Mouse (Mus musculus): ENCODE measurements around the gene Olfr1056. TPM values are rescaled to one million over a fixed set of nuclear protein-coding genes. Genes with fewer than 3 reads are reported as not detected.

The Olfr1056 gene
- polyA plus RNA-seq, 1 experiment from 2014 or later = not detected

Other genes starting within 250 kb of the Olfr1056 start
- gene Olfr1039, start 226.5 kb downstream of the Olfr1056 start, polyA plus RNA-seq (2014; fragmentation: Nextera tagmentation; extraction: Ambion mirVana) = not detected in 2 replicates
- gene Olfr1040, start 215.7 kb downstream of the Olfr1056 start, polyA plus RNA-seq (2014; fragmentation: Nextera tagmentation; extraction: Ambion mirVana) = not detected in 2 replicates
- gene Olfr1042, start 200.6 kb downstream of the Olfr1056 start, polyA plus RNA-seq (2014; fragmentation: Nextera tagmentation; extraction: Ambion mirVana) = not detected in 2 replicates
- gene Olfr1043, start 194.9 kb downstream of the Olfr1056 start, polyA plus RNA-seq (2014; fragmentation: Nextera tagmentation; extraction: Ambion mirVana) = not detected in 2 replicates
- not detected in 2 replicates for gene Olfr1044, start 184.6 kb downstream of the Olfr1056 start, polyA plus RNA-seq (2014; fragmentation: Nextera tagmentation; extraction: Ambion mirVana)
- gene Olfr52, start 176.8 kb downstream of the Olfr1056 start, polyA plus RNA-seq (2014; fragmentation: Nextera tagmentation; extraction: Ambion mirVana) = not detected in 2 replicates
- gene Olfr1045, start 159.5 kb downstream of the Olfr1056 start, polyA plus RNA-seq (2014; fragmentation: Nextera tagmentation; extraction: Ambion mirVana) = not detected in 2 replicates
- gene Olfr1046, start 143.2 kb downstream of the Olfr1056 start, polyA plus RNA-seq (2014; fragmentation: Nextera tagmentation; extraction: Ambion mirVana) = not detected in 2 replicates
- gene Olfr1047, start 131.1 kb downstream of the Olfr1056 start, polyA plus RNA-seq (2014; fragmentation: Nextera tagmentation; extraction: Ambion mirVana) = not detected in 2 replicates
- not detected in 2 replicates for gene Olfr1048, start 122.2 kb downstream of the Olfr1056 start, polyA plus RNA-seq (2014; fragmentation: Nextera tagmentation; extraction: Ambion mirVana)
- not detected in 2 replicates for gene Olfr1049, start 104.1 kb downstream of the Olfr1056 start, polyA plus RNA-seq (2014; fragmentation: Nextera tagmentation; extraction: Ambion mirVana)
- not detected in 2 replicates for gene Olfr1051, start 83.4 kb downstream of the Olfr1056 start, polyA plus RNA-seq (2014; fragmentation: Nextera tagmentation; extraction: Ambion mirVana)
- not detected in 2 replicates for gene Olfr1052, start 70.0 kb downstream of the Olfr1056 start, polyA plus RNA-seq (2014; fragmentation: Nextera tagmentation; extraction: Ambion mirVana)
- not detected in 2 replicates for gene Olfr1053, start 47.2 kb downstream of the Olfr1056 start, polyA plus RNA-seq (2014; fragmentation: Nextera tagmentation; extraction: Ambion mirVana)
- gene Olfr1054, start 27.0 kb downstream of the Olfr1056 start, polyA plus RNA-seq (2014; fragmentation: Nextera tagmentation; extraction: Ambion mirVana) = not detected in 2 replicates
- gene Olfr1055, start 12.2 kb downstream of the Olfr1056 start, polyA plus RNA-seq (2014; fragmentation: Nextera tagmentation; extraction: Ambion mirVana) = not detected in 2 replicates
- gene Olfr1057, start 15.9 kb upstream of the Olfr1056 start, polyA plus RNA-seq (2014; fragmentation: Nextera tagmentation; extraction: Ambion mirVana) = not detected in 2 replicates
- not detected in 2 replicates for gene Olfr1058, start 26.1 kb upstream of the Olfr1056 start, polyA plus RNA-seq (2014; fragmentation: Nextera tagmentation; extraction: Ambion mirVana)
- gene Olfr1061, start 51.6 kb upstream of the Olfr1056 start, polyA plus RNA-seq (2014; fragmentation: Nextera tagmentation; extraction: Ambion mirVana) = not detected in 2 replicates
- gene Olfr1062, start 64.3 kb upstream of the Olfr1056 start, polyA plus RNA-seq (2014; fragmentation: Nextera tagmentation; extraction: Ambion mirVana) = not detected in 2 replicates
- gene Olfr1065, start 88.1 kb upstream of the Olfr1056 start, polyA plus RNA-seq (2014; fragmentation: Nextera tagmentation; extraction: Ambion mirVana) = not detected in 2 replicates
- not detected in 2 replicates for gene Olfr1066, start 93.8 kb upstream of the Olfr1056 start, polyA plus RNA-seq (2014; fragmentation: Nextera tagmentation; extraction: Ambion mirVana)
- not detected in 2 replicates for gene Olfr228, start 124.9 kb upstream of the Olfr1056 start, polyA plus RNA-seq (2014; fragmentation: Nextera tagmentation; extraction: Ambion mirVana)
- gene Olfr1076, start 146.0 kb upstream of the Olfr1056 start, polyA plus RNA-seq (2014; fragmentation: Nextera tagmentation; extraction: Ambion mirVana) = not detected in 2 replicates
- gene Olfr1079, start 180.0 kb upstream of the Olfr1056 start, polyA plus RNA-seq (2014; fragmentation: Nextera tagmentation; extraction: Ambion mirVana) = not detected in 2 replicates
- gene Olfr1080, start 195.8 kb upstream of the Olfr1056 start, polyA plus RNA-seq (2014; fragmentation: Nextera tagmentation; extraction: Ambion mirVana) = not detected in 2 replicates
- gene Olfr1082, start 236.5 kb upstream of the Olfr1056 start, polyA plus RNA-seq (2014; fragmentation: Nextera tagmentation; extraction: Ambion mirVana) = not detected in 2 replicates